Mouse (Mus musculus) skeletal muscle tissue, postnatal 0 days (tissue): ENCODE data around the gene Anapc16. TPM values are rescaled to one million over a fixed set of nuclear protein-coding genes. Genes with fewer than 3 reads are reported as not detected.

Source experiments
- polyA plus RNA-seq: library from polyadenylated mRNA; unstranded; fragments of >200 nt; fragmentation: Nextera tagmentation; extraction: Ambion mirVana; gene quantifications from 2 replicates; pipeline ENCODE4 v1.2.1, GENCODE M21; 2015

Anapc16 gene
- 74.5 and 76.9 TPM in 2 replicates for polyA plus RNA-seq

GRCm38 (mm10) chr10:60002673-60003212 lies at the start of gene Anapc16, which contains the start of gene Ascc1:
TSS of gene Anapc16 (minus strand) at chr10:60003135.
TSS of gene Ascc1 (plus strand) at chr10:60002805.

GRCm38 (mm10) chr10:59951211-59952151 lies 51.5 kb downstream of the Anapc16 start, which contains the start of gene Ddit4:
TSS of gene Ddit4 (minus strand) at chr10:59951834.

Other genes with a start within 250 kb of the Anapc16 start
- 19.7 and 21.1 TPM in 2 replicates for gene Dnajb12, start 123.6 kb downstream of the Anapc16 start, polyA plus RNA-seq
- 12.6 and 20.9 TPM in 2 replicates for gene Ddit4, start 51.3 kb downstream of the Anapc16 start, polyA plus RNA-seq
- 19.5 and 20.8 TPM in 2 replicates for gene Ascc1, start 330 bp downstream of the Anapc16 start, polyA plus RNA-seq
- gene Spock2, start 103.1 kb upstream of the Anapc16 start, polyA plus RNA-seq: 2.8 and 3.5 TPM in 2 replicates
- 0.68 and 0.82 TPM in 2 replicates for gene Chst3, start 216.1 kb upstream of the Anapc16 start, polyA plus RNA-seq